Mouse (Mus musculus) MEL (cell line): ENCODE results near the gene Sbpl. TPM values are rescaled to one million over a fixed set of nuclear protein-coding genes. Genes with fewer than 3 reads are reported as not detected.

ENCODE experiments used
- DNase-seq: peaks from one replicate; pipeline ENCODE4 v3.0.0; 2011; ENCODE audit warnings: low read depth, low spot score
- H3K27ac ChIP-seq: 2 replicates; pipeline ENCODE4 v1.5.1; 2012; ENCODE audit warnings: low read depth, mild to moderate bottlenecking, control low read depth, low read length, moderate library complexity; ENCODE audit not compliant: control insufficient read depth
- H3K27me3 ChIP-seq, 2 experiments: fragments of 150-350 bp in 1 of 2; sonication (generic) in 1 of 2; 2 replicates each; pipeline ENCODE4 v1.6.1; 2012; ENCODE audit warnings: low read length in 2 of 2, mild to moderate bottlenecking in 2 of 2, improper control_type of control experiment in 1 of 2, moderate library complexity in 1 of 2; ENCODE audit not compliant: insufficient read depth in 2 of 2, control insufficient read depth in 1 of 2
- H3K36me3 ChIP-seq, 2 experiments: 2 replicates each; pipeline ENCODE4 v1.6.1; 2012 to 2014; ENCODE audit warnings: low read length in 2 of 2, improper control_type of control experiment in 1 of 2, inconsistent platforms in 1 of 2, mild to moderate bottlenecking in 1 of 2; ENCODE audit not compliant: insufficient read depth in 2 of 2, control insufficient read depth in 1 of 2
- H3K4me1 ChIP-seq, 2 experiments: fragments of 150-350 bp in 1 of 2; sonication (generic) in 1 of 2; 2 replicates each; pipeline ENCODE4 v1.6.1; 2012; ENCODE audit warnings: low read length in 2 of 2, improper control_type of control experiment in 1 of 2, mild to moderate bottlenecking in 1 of 2; ENCODE audit not compliant: insufficient read depth in 2 of 2, control insufficient read depth in 1 of 2
- H3K4me3 ChIP-seq, 2 experiments: fragments of 150-350 bp in 1 of 2; sonication (generic) in 1 of 2; 2 replicates each; pipeline ENCODE4 v1.5.1; 2012; ENCODE audit warnings: low read depth in 2 of 2, low read length in 2 of 2, mild to moderate bottlenecking in 2 of 2, moderate library complexity in 2 of 2, control low read depth in 1 of 2, improper control_type of control experiment in 1 of 2; ENCODE audit not compliant: control insufficient read depth in 1 of 2, insufficient read depth in 1 of 2
- H3K79me2 ChIP-seq: 2 replicates; pipeline ENCODE4 v1.6.1; 2012; ENCODE audit warnings: mild to moderate bottlenecking, low read length, moderate library complexity; ENCODE audit not compliant: control insufficient read depth, poor library complexity, insufficient read depth
- H3K9ac ChIP-seq: 2 replicates; pipeline ENCODE4 v1.6.1; 2012; ENCODE audit warnings: low read depth, mild to moderate bottlenecking, control low read depth, low read length, moderate library complexity; ENCODE audit not compliant: control insufficient read depth, poor library complexity, severe bottlenecking
- H3K9me3 ChIP-seq: fragments of 150-350 bp; sonication (generic); replicated peaks from 2 replicates; pipeline ENCODE4 v1.6.1; 2012; ENCODE audit warnings: mild to moderate bottlenecking, low read length, improper control_type of control experiment, moderate library complexity; ENCODE audit not compliant: insufficient read depth
- CHD1 ChIP-seq: IDR thresholded peaks from 2 replicates; pipeline ENCODE4 v1.6.1; 2012; ENCODE audit warnings: low read depth, mild to moderate bottlenecking, inconsistent platforms, low read length, improper control_type of control experiment
- CHD2 ChIP-seq: IDR thresholded peaks from 2 replicates; pipeline ENCODE4 v1.6.1; 2011; ENCODE audit warnings: low read length, improper control_type of control experiment
- CTCF ChIP-seq, 3 experiments: IDR thresholded peaks in 2 of 3; conservative IDR thresholded peaks in 1 of 3; 2 replicates each; pipeline ENCODE4 v1.5.1; 2011 to 2012; ENCODE audit warnings: low read length in 3 of 3, low read depth in 2 of 3, mild to moderate bottlenecking in 2 of 3, improper control_type of control experiment in 1 of 3, inconsistent platforms in 1 of 3, mixed read lengths in 1 of 3, moderate library complexity in 1 of 3; ENCODE audit not compliant: control insufficient read depth in 1 of 3, insufficient read depth in 1 of 3, poor library complexity in 1 of 3, severe bottlenecking in 1 of 3
- E2F4 ChIP-seq: IDR thresholded peaks from 2 replicates; pipeline ENCODE4 v1.6.1; 2011; ENCODE audit warnings: low read depth, low read length, improper control_type of control experiment, borderline replicate concordance
- ELF1 ChIP-seq: IDR thresholded peaks from 2 replicates; pipeline ENCODE4 v1.6.1; 2014; ENCODE audit warnings: low read depth, mild to moderate bottlenecking, inconsistent platforms, low read length, improper control_type of control experiment, moderate library complexity
- EP300 ChIP-seq, 2 experiments: IDR thresholded peaks; 2 replicates each; pipeline ENCODE4 v1.6.1; 2011; ENCODE audit warnings: improper control_type of control experiment in 2 of 2, low read length in 2 of 2, low read depth in 1 of 2, mild to moderate bottlenecking in 1 of 2
- GABPA ChIP-seq: IDR thresholded peaks from 2 replicates; pipeline ENCODE4 v1.6.1; 2012; ENCODE audit warnings: low read depth, mild to moderate bottlenecking, inconsistent platforms, low read length, improper control_type of control experiment, moderate library complexity
- GATA1 ChIP-seq: IDR thresholded peaks from 2 replicates; pipeline ENCODE4 v1.6.1; 2011; ENCODE audit warnings: low read depth, low read length, improper control_type of control experiment
- HCFC1 ChIP-seq: IDR thresholded peaks from 2 replicates; pipeline ENCODE4 v1.6.1; 2012; ENCODE audit warnings: low read depth, mild to moderate bottlenecking, inconsistent platforms, low read length, improper control_type of control experiment, moderate library complexity
- KAT2A ChIP-seq: conservative IDR thresholded peaks from 2 replicates; pipeline ENCODE4 v1.6.1; 2012; ENCODE audit warnings: low read depth, low read length, improper control_type of control experiment, inconsistent platforms
- MAFK ChIP-seq: IDR thresholded peaks from 2 replicates; pipeline ENCODE4 v1.6.1; 2011; ENCODE audit warnings: low read depth, mild to moderate bottlenecking, low read length, improper control_type of control experiment, borderline replicate concordance
- MEF2A ChIP-seq: IDR thresholded peaks from 2 replicates; pipeline ENCODE4 v1.6.1; 2014; ENCODE audit warnings: low read depth, mild to moderate bottlenecking, inconsistent platforms, low read length, improper control_type of control experiment; ENCODE audit not compliant: poor library complexity, insufficient replicate concordance, severe bottlenecking; ENCODE audit errors: extremely low read depth
- NELFE ChIP-seq: IDR thresholded peaks from 2 replicates; pipeline ENCODE4 v1.6.1; 2011; ENCODE audit warnings: low read depth, low read length, improper control_type of control experiment
- POLR2A ChIP-seq, 2 experiments: IDR thresholded peaks; 2 replicates each; pipeline ENCODE4 v1.6.1; 2011 to 2012; ENCODE audit warnings: low read length in 2 of 2, mild to moderate bottlenecking in 2 of 2, control low read depth in 1 of 2, improper control_type of control experiment in 1 of 2, low read depth in 1 of 2, moderate library complexity in 1 of 2; ENCODE audit not compliant: control insufficient read depth in 1 of 2, insufficient read depth in 1 of 2, poor library complexity in 1 of 2
- POLR2AphosphoS5 ChIP-seq: IDR thresholded peaks from 2 replicates; pipeline ENCODE4 v1.6.1; 2012; ENCODE audit warnings: low read depth, borderline replicate concordance, mild to moderate bottlenecking, inconsistent platforms, low read length, moderate library complexity, mixed read lengths
- SIN3A ChIP-seq: IDR thresholded peaks from 2 replicates; pipeline ENCODE4 v1.6.1; 2012; ENCODE audit warnings: low read length, improper control_type of control experiment, inconsistent platforms
- TAL1 ChIP-seq: IDR thresholded peaks from 2 replicates; pipeline ENCODE4 v1.6.1; 2012; ENCODE audit warnings: mild to moderate bottlenecking, inconsistent platforms, low read length, moderate library complexity, mixed read lengths
- TBP ChIP-seq: IDR thresholded peaks from 2 replicates; pipeline ENCODE4 v1.8.0; 2011; ENCODE audit warnings: low read depth, low read length, improper control_type of control experiment
- TCF12 ChIP-seq: IDR thresholded peaks from 2 replicates; pipeline ENCODE4 v1.6.1; 2014; ENCODE audit warnings: low read depth, mild to moderate bottlenecking, inconsistent platforms, low read length, improper control_type of control experiment, moderate library complexity
- UBTF ChIP-seq: IDR thresholded peaks from 2 replicates; pipeline ENCODE4 v1.6.1; 2012; ENCODE audit warnings: low read depth, mild to moderate bottlenecking, inconsistent platforms, low read length, improper control_type of control experiment, moderate library complexity, borderline replicate concordance; ENCODE audit not compliant: insufficient read depth
- USF1 ChIP-seq: IDR thresholded peaks from 2 replicates; pipeline ENCODE4 v1.6.1; 2014; ENCODE audit warnings: low read depth, mild to moderate bottlenecking, inconsistent platforms, low read length, improper control_type of control experiment, moderate library complexity
- ZC3H11A ChIP-seq: IDR thresholded peaks from 2 replicates; pipeline ENCODE4 v1.6.1; 2012; ENCODE audit warnings: low read depth, mild to moderate bottlenecking, inconsistent platforms, low read length, improper control_type of control experiment
- ZMIZ1 ChIP-seq: IDR thresholded peaks from 2 replicates; pipeline ENCODE4 v1.6.1; 2012; ENCODE audit warnings: low read depth, mild to moderate bottlenecking, inconsistent platforms, low read length, improper control_type of control experiment, moderate library complexity
- polyA plus RNA-seq, 2 experiments: library from polyadenylated mRNA; stranded (reverse) in 1 of 2; unstranded in 1 of 2; fragments of >175 nt in 1 of 2; fragments of >200 nt in 1 of 2; gene quantifications; 2 replicates each; pipeline versions ENCODE4 v1.2.1 to v1.2.4; 2012; ENCODE audit warnings: low replicate concordance in 2 of 2, low read depth in 1 of 2; ENCODE audit not compliant: insufficient read length in 2 of 2, insufficient read depth in 1 of 2, missing spikeins in 1 of 2
- total RNA-seq: library from RNA; depleted of rRNA; stranded (reverse); fragments of 300-350 nt; gene quantifications from 2 replicates; pipeline ENCODE4 v1.2.3, GENCODE M21; 2012

Gene Sbpl
- total and polyA plus RNA-seq, 3 experiments: not detected

DNA sequence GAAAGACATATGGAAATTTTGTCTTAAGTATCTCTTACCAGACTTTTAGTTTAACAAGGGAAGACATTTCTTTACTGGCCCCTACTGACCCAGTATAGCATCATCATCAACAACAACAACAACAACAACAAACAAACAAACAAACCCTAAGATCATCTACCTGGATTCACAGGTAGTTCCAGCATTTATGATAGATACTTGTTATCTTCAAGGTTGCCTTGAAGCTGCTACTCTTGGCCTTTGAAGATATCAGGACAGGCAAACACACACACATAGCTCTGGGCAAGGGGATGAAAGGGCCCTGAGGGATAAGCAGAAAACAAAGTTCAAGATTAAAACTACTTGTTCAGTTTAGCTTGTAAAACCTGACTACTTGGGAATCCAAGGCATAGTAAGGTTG, 13.7 kb downstream of the Sbpl start, which contains the start of gene Sbp:
Gene Sbp, plus strand, starts transcription at position 301 of the 400 bp plus-strand sequence.
- Histone ChIP-seq H3K27ac (no peak within 1 kb of the TSS), H3K79me2 (no peaks in the 10 kb centered on the region), H3K4me1 (no peaks in the 10 kb centered on the region), H3K9me3 (no peaks in the 10 kb centered on the region), H3K9ac (no peak within 1 kb of the TSS), H3K4me3 (no peak within 1 kb of the TSS), H3K27me3 (no peaks in the 10 kb centered on the region), H3K36me3 (no peaks in the 10 kb centered on the region)
- DNase-seq: no peak
- TF ChIP-seq ZMIZ1 (no peak), EP300 (IDR thresholded peaks at IDR 0.05; ENCODE audit: low read depth in 1 of 2, low read length in 2 of 2) (no peak), USF1 (no peak), ELF1 (no peak), POLR2A (IDR thresholded peaks at IDR 0.05; ENCODE audit: control insufficient read depth in 1 of 2, insufficient read depth in 1 of 2, low read depth in 1 of 2, low read length in 2 of 2, poor library complexity in 1 of 2) (no peak), ZC3H11A (no peak), MAFK (no peak), E2F4 (no peak), UBTF (no peak), HCFC1 (no peak), CTCF (IDR thresholded peaks at IDR 0.05 in 2 of 3, conservative IDR thresholded peaks at IDR 0.05 in 1 of 3; ENCODE audit: control insufficient read depth in 1 of 3, insufficient read depth in 1 of 3, low read depth in 2 of 3, low read length in 3 of 3, poor library complexity in 1 of 3, severe bottlenecking in 1 of 3) (no peak), GABPA (no peak), GATA1 (no peak), MEF2A (no peak), SIN3A (no peak), CHD2 (no peak), TBP (no peak)

DNA sequence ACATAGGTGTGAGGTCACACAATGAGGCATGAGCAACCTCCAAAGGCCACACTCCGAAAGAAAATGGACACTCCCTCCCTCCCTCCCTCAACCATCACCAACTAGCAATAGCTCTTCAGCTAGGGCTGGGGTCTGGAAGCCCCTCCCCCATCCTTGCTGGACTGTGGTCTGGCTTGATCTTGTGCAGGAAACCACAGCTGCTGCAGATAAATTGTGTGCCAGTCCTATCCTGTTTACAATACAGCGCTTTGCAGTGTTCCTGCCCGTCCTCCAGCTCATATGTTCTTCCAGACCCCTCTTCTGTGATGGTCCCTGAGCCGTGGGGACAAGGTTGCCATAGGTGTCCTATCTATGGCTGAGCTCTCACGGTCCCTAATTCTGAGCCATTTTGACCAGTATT, 23.9 kb downstream of the Sbpl start:
- no peak overlapping the region for H3K4me3 ChIP-seq
- no peaks in the 10 kb centered on the region for H3K79me2 ChIP-seq
- H3K9me3 ChIP-seq: no peaks in the 10 kb centered on the region
- peaks cover 0 to 6% of the 10 kb centered on the region in 2 experiments; a peak in 2 of 4 replicates for H3K27me3 ChIP-seq
- H3K9ac ChIP-seq: no peak overlapping the region
- TF ChIP-seq EP300 (IDR thresholded peaks at IDR 0.05; ENCODE audit: low read depth in 1 of 2, low read length in 2 of 2): no peak
- TF ChIP-seq KAT2A: no peak
- TF ChIP-seq ZC3H11A: no peak
- TF ChIP-seq TBP: no peak
- no peak for TF ChIP-seq TAL1
- TF ChIP-seq E2F4: no peak
- TF ChIP-seq ELF1: no peak
- TF ChIP-seq CHD1: no peak
- TF ChIP-seq NELFE: no peak
- no peak for TF ChIP-seq TCF12
- no peak for TF ChIP-seq POLR2A (IDR thresholded peaks at IDR 0.05; ENCODE audit: control insufficient read depth in 1 of 2, insufficient read depth in 1 of 2, low read depth in 1 of 2, low read length in 2 of 2, poor library complexity in 1 of 2)
- no peak for TF ChIP-seq POLR2AphosphoS5
- H3K36me3 ChIP-seq: no peaks in the 10 kb centered on the region
- H3K4me1 ChIP-seq: no peaks in the 10 kb centered on the region
- no peak for DNase-seq
- H3K27ac ChIP-seq: no peak overlapping the region
